ENCODE assay signal across 1 mouse cellular context in genomic region chr16:38365390-38365789, GRCm38 (mm10).
TF ChIP-seq lines count a peak whose summit lies in the region.

No protein-coding gene starts in this region.

TF ChIP-seq in myocyte, 11 proteins besides CTCF, POLR2A, EP300 and RAD21 (continued from another document):
- TF ChIP-seq MYOG (IDR thresholded peaks at IDR 0.05; ENCODE audit: control insufficient read depth in 1 of 3, insufficient read depth in 1 of 3, insufficient read length in 2 of 3, low read depth in 2 of 3) = no peak
- TF ChIP-seq POLR2AphosphoS2 (IDR thresholded peaks at IDR 0.05; ENCODE audit: insufficient read length, low read depth) = no peak
- no peak for TF ChIP-seq E2F4 (IDR thresholded peaks at IDR 0.05; ENCODE audit: insufficient read depth)
